Mouse (Mus musculus): ENCODE data around the gene Tex21.

The Tex21 gene

DNA sequence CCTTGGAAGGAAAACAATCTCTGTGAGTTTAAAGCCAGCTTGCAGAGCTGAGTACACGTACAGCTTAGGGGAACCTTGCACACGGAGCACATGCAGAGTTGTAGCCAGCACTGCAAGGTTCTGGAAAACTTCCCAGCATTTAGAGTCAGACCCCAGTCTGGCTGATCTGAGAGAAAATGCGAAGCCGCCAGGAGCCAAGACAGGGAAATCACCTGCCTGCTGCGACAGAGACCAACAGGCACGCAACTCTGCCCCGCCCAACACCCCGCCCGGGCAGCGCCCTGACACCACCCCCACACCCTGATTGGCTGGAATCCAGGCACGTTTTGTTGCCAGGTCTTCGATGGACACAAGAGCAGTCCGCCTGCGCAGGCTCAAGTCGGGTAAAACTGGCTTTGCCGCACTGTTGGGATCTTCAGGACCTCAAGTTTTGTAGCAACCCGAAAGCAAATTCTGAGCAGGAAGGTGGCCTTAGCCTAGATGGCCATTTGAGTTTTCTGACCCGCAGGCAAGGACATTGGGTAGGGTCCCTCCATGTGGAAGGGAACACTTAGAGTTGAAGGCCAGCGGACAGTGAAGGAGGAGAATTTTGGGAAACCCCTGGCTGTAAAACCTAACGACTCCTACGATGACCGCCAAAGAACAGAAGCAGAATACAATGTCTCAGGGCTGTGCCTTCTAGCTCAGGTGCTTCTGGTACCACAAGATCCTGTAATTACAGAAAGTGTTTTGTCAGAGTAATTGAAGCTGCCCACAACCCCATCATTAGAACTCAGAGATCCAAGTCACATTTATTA is 50.4 kb downstream of the Tex21 start:
- peak; percentile 91 for DNase-seq (ENCODE audit: low spot score)

DNA sequence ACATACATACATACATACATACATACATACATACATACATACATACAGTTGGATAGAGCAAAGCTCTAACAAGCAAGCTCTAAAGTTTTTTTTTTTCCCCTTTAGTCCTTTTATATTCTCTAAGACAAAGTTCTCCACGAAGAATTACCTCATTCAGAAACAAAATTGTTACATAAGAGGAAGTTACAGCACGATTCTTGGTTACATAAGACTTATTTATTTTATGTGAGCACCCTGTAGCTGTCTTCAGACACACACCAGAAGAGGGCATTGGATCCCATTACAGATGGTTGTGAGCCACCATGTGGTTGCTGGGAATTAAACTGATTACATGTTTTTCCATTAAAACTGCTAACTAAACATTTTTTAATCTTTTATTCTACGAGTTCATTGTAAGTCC is 52.0 kb downstream of the Tex21 start:
- no peak for DNase-seq (ENCODE audit: low spot score)

DNA sequence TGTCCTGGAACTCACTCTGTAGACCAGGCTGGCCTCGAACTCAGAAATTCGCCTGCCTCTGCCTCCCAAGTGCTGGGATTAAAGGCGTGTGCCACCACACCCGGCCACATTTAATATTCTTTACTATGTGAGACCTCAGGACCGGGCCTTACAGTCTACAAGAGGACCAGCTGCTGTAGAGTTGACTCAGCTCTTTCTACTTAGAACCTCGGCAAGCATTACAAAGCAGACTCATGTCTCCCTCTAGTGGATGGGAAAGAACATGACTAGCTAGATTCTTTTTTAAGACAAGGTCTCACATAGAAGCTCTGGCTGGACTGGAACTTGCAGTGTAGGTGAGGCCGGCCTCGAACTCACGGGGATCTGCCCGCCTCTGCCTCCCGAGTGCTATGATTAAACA is 55.6 kb downstream of the Tex21 start:
- peak; percentile 86 for DNase-seq (ENCODE audit: low spot score)

DNA sequence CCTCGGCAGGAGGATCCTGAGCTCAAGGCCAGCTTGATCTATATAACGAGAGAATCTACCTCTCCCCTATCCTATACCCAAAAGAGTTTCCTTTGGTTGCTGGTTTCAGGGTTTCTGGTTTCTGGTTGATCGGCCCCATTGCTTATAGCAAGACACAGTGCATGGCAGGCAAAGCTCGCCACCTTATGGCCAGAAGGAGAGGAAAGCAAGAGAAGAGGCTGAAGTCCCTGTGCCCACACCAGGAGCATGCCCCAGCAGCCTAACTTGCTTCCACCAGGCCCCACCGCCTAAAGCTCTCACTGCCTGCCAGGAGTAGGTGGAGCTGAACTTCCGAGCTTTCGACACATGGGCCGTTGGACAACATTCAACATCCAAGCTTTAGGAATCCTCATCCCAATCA is 58.7 kb downstream of the Tex21 start:
- peak; percentile 48 for DNase-seq (ENCODE audit: low spot score)

DNA sequence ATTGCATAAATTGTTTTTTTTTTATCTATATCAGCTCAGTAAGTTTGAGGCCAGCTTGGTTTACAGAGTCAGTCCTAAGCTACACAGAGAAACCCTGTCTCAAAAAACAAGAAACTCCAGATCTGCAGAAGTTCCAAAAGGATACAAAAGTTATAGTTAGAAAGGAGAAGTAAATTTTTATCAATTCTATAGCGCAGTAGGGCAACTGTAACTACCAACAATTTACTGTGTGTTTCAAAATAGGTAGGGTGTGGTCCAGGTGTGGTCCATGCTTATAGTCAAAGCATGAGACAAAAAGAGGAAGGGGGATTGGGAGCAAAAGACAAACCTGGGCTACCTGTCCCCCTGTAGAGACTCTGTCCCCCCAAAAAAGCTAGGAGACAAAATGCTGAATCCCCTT is 60.1 kb downstream of the Tex21 start:
- DNase-seq (ENCODE audit: low spot score) = no peak

DNA sequence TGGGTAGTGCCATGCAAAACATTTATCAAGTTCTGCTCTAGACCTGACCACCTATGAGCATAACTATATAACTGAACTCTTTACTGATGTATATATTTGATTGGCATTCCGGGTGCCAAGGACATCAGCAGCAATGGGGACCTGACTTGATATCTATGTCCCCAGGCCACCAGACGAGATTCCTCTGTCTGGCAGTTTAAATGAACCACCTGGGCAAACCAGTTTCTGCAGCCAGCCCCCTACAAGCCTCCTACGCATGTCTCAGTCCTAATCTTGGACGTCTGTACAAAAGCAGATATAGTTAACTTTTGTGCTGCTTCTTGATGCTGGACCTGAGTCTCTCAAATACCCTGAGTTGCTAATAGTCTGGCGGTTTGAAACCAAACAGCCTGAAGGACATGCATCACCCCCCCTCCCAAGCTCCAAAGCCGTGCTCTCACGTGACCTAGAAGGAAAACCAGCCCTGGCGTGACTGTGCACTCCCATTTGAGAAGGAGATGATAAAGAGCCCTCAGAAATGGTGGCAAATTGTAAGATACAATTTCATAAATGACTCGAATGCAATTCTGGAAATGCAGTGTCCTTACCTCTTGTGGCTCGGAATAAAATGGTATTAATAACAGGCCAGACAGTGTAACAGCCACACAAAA is 61.3 kb downstream of the Tex21 start:
- no peak for DNase-seq (ENCODE audit: low spot score)

DNA sequence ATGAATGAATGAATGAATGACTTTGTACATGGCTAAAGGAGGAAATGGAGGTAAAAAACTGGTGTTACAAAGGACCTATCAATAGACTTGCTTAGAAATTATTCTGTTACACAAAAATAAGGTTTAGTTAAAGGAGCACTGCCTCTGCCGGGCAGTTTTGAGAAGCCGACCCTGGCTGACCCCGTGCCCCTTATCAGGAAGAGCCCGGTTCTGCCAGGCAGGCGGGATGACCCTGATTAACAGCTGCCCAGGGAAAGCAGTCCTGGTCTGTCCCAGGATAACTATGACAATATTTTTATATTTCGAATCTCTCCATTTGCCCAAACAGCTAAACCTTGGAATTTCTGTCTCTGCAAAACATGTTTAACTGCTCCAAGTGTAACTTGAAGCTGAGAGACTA is 62.3 kb downstream of the Tex21 start:
- DNase-seq (ENCODE audit: low spot score) = no peak

DNA sequence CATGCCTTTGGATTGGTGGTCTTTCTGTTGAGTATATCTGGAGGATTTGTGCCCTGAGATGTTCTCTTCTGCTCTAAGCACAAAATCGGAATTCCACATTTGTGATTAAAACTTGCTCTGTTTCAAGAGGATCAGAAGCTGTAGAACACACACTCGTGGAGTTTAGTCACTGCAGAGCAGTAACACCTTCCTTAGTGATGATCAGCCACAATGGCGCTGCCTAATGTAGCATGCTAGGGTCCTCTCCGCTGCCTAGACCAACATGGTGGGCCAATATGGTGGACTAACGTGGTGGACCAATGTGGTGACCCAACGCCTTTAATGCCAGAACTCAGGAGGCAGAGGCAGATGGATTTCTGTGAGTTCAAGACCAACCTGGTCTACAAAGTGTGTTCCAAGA is 63.7 kb downstream of the Tex21 start:
- DNase-seq (ENCODE audit: low spot score) = no peak

DNA sequence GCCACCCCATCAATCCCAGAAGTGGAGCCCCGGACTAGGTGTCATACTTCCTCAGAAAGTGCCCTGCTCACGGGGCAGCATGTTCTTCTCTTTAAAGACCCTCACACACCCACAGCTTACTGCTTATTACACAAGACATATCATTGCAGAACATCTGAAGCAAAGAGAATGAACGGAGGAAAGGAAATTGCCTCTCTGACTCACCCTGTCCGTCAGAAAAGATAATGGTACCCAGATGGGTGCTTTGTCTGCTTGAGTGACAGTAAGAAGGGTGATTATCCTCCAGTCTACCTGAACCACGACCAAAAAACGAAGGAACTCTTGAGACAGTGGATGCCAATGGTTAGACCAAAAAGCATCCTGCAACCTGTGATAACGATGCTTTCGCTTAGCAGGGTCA is 65.1 kb downstream of the Tex21 start:
- no peak for DNase-seq (ENCODE audit: low spot score)

DNA sequence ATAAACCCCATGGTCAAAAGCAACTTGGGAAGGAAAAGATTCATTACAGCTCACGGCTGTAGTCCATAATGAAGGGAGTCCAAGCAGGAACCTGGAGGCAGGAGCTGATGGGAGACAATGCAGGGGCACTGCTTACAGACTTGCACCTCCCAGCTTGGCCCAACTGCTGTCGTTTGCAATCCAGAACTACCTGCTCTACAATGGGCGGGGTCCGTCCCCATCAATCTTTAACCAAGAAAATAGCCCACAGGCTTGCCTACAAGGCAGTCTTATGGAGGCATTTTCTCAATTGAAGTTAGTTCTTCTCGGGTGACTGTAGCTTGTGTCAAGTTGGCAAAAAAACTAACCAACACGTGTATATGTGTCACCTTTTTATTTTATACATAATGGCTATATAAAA is 66.1 kb downstream of the Tex21 start:
- no peak for DNase-seq (ENCODE audit: low spot score)

DNA sequence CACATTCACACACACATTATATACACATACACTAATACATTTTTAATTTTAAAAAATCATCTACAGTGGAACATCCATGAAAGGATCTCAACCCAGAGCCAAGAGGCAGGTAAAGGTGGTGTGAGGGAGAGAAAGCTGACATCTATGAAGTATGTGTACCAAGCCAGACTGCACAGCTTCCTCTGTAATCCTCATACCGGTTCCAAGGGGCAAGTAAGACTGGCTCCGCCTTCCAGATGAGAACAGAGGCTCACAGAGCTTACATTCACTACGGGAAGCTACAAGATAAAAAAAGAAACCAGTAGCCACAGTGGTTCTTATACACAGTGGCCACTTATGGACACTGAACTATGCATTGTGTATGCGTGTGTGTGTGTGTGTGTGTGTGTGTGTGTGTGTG is 67.0 kb downstream of the Tex21 start:
- no peak for DNase-seq (ENCODE audit: low spot score)

DNA sequence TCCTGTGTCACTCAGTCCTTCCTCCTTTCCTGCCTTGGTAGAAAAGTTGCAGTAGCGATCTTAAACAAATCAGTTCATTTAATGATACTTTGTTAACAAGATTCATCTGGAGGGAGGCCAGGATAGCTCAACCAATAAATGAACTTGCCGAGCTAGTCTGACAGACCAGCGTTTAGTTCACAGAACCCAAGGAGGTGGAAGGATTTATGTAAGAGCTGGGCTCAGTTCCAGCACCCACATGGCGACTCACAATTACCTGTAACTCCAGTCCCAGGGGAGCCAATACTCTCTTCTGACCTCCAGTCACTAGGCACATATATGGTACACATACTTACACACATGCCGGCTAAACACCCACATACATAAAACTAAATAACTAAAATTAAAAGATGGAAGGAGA is 67.5 kb downstream of the Tex21 start:
- DNase-seq (ENCODE audit: low spot score) = no peak

DNA sequence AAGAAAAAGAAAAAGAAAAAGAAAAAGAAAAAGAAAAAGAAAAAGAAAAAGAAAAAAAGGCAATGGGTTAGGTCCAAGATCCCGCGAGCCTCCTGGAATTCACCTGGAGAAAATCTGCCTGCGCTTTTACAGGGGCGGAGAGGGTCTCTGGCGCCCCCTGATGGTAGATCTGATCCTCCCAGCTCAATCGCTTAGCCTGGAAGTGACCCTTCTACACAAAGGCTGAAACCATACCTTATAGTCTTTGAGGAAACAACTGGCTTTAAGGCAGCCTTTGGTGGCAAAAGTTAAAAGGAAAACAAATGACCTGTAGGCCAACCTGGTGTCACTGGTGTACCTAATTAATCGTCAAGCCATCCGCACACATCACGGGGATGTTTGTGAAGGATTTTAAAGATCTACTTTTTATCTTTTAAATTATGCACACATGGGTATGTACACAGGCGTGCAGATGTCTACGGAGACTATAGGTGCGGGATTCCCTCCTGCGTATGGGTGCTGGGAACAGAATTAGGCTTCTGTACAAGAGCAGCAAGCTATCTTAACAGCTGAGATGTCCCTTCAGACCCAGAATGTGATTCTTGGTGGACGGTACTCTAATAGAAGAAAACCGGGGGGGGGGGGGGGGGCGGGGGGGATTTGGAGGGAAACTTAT is 68.6 kb downstream of the Tex21 start:
- DNase-seq (ENCODE audit: low spot score) = peak; percentile 90

DNA sequence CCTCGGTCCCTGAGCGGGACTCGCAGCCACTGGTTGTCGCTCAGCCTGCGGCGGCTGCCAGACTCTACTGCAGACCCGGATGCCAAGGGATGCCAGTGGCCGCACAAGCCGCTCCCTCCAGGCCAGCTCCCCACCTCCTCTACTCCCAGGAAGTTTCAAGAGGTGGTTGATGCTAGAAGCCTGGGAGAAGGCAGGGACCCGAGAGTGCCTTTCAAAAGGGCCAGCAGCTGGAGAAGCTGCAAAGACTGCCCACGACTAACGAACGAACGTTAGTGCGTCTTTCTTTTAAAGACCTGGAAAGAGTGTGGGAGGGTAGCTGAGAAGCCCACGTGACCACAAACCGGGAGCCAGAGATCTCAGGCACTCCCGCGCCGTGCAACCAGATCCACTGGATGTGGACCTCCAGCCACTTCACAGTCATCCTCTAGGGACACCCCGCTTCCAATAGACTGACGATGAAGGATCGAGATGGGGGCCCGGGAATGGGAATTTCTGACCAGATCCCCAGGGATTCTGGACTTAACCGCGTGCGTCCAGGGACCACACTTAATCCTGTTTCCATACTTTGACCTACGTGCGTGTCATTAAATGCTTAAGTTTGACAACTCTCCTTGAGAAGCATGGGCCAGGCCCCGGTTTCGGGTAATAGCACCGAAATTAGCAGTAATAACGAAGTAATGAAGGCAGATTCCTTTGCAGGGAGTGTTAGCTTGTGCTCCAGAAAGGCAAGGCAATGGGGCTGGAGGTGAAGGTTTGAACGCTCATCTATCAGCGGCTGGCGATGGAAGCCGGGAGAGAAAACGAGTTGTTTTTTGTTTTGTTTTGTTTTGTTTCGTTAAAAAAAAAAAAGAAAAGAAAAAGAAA is 69.3 kb downstream of the Tex21 start, which contains the start of gene Esr2:
Esr2 (minus strand) TSS at position 260 of the 864 bp plus-strand sequence.
- DNase-seq (ENCODE audit: low spot score) = peak; percentile 76

DNA sequence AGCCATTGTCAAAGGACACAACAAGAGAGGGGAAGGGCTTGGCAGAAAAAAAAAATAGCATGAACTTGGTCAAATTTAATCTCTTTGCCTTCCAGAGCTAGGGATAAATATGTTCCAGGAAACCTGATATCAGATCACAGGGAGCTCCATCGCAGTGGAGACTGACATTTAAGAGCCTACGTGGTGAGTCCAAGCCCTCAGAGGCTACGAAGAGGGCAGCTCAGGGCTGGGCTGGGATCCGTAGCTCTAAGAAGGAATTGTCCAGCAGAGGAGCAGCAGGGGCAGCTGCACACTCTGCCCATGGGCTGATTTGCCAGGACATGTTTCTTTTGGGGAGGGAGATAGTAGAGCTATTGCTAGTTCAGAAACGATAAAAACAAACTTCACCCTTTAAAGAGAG is 80.9 kb downstream of the Tex21 start:
- DNase-seq (ENCODE audit: low spot score) = no peak

DNA sequence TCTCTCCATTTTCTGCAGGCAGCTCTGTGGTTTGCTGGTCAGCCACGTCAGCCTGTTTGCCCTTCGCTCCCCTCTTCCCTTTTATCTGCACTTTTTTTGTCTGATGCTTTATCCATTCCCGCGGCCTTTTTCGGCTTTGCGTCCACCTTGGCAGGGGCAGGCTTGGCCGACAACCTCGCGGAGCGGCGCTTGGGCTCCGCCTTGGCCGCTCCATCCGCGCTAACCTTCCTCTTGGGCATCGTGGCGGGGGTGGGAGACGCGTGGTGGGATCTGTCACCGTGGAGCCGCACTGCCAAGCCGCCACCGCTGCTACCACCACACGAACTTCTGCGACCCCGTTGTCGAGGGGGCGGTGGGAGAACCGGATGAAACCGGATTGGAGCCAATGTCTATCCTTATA is 94.2 kb downstream of the Tex21 start:
- DNase-seq (ENCODE audit: low spot score) = peak; percentile 25

All from embryo, embryonic 10.5 days (tissue).